Mouse (Mus musculus): ENCODE data around the gene Mthfsd. TPM values are rescaled to one million over a fixed set of nuclear protein-coding genes. Genes with fewer than 3 reads are reported as not detected.
A peak's percentile ranks its signal among the peaks of the same experiment; 100 is the strongest.

The Mthfsd gene
- polyA plus RNA-seq, 1 experiment from 2014 or later = 50.3 TPM

DNA sequence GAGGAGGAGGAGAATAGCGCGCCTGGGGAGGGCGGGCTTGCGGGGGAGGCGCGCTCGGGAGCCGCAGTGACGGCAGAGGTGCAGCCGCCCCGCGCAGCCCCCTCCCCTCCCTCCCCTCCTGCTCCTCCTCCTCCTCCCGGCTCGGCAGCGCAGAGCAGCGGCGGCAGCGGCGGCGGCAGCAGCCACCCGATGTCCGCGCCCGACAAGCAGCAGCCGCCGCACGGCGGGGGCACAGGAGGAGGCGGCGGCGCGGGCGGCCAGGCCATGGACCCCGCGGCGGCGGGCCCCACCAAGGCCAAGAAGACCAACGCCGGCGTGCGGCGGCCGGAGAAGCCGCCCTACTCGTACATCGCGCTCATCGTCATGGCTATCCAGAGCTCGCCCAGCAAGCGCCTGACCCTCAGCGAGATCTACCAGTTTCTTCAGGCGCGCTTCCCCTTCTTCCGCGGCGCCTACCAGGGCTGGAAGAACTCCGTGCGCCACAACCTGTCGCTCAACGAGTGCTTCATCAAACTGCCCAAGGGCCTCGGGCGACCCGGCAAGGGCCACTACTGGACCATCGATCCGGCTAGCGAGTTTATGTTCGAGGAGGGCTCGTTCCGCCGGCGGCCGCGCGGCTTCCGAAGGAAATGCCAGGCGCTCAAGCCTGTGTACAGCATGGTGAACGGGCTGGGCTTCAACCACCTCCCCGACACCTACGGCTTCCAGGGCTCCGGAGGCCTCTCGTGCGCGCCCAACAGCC is 23.8 kb downstream of the Mthfsd start, which contains the start of gene Foxf1:
Foxf1 (plus strand) TSS at position 177 of the 742 bp plus-strand sequence.
- Histone ChIP-seq H3K36me3 (no peaks in the 10 kb centered on the region), H3K9me3 (no peaks in the 10 kb centered on the region), H3K27me3 (peaks cover 87% of the 10 kb centered on the region), H3K27ac (replicated peaks) (no peak within 1 kb of the TSS), H3K4me3 (peak within 1 kb of the TSS; percentile 35), H3K9ac (no peak within 1 kb of the TSS), H3K4me2 (peak within 1 kb of the TSS; percentile 61), H3K4me1 (replicated peaks) (peaks cover 24% of the 10 kb centered on the region)
- under 1% methylated on average over 58 of the region's 83 CpGs for WGBS
- no peak for ATAC-seq (ENCODE audit: low FRiP score, low read depth)

DNA sequence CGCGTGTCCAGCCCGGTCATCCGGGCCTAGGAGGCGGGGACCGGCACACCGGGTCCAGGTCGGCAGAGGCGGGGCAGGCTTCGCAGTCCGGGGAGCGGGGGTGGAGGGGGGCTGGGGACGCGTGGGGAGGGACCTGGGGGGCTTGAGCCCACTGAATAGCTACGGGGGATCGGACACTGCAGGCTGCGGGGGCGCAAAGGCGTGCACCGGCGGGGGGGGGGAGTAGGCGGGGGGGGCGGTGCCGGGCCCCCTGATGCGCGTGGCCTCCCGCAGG is 24.3 kb downstream of the Mthfsd start:
- Histone ChIP-seq H3K9me3 (no peaks in the 10 kb centered on the region), H3K27me3 (peaks cover 87% of the 10 kb centered on the region), H3K36me3 (no peaks in the 10 kb centered on the region), H3K27ac (replicated peaks) (no peak overlapping the region), H3K4me3 (peak overlapping the region; percentile 35), H3K4me2 (peak overlapping the region; percentile 61), H3K9ac (no peak overlapping the region), H3K4me1 (replicated peaks) (peaks cover 24% of the 10 kb centered on the region)
- 0% methylated on average over 6 of the region's 27 CpGs for WGBS
- no peak for ATAC-seq (ENCODE audit: low FRiP score, low read depth)

DNA sequence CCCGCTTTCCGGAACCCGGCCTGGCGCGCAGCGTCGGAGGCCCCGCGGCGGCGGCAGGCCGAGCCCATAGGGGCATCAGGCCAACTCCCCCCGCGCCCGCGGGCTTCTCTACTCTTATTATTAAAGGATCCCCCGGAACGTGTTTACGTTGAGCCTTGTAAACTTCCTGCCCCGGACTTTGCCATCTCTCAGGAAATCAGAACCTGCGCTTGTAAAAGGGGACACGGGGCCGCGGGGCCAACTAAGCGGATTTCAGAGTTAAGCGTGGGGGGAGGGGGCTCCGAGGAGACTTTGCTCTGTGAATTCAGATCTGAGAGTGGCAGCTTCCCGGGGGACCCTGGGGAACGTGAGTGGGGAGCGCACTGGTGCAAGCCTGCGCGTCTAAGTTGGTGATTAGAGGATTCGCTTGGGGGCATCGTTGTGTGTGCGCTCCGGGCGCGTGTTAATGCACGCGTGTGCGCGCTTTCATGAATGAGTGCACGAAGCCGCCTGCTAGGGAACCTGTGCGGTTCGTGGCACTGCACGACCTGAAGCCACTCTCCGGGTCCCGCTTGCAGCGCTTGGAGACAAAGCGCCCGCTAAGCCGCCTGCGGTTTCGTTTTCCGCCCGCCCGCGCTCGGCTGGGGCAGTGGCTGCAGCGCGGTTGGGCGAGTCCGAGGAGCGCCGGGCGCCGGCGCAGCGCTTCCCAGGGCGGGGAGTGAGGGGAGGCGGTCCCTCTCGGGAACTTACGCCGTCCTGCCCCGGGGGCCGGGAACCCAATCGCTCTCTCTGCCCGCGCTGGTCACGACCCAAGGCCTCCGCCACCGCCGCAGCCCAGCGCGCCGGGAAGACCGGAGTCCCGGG is 24.9 kb downstream of the Mthfsd start:
- Histone ChIP-seq H3K27ac (replicated peaks) (no peak overlapping the region), H3K36me3 (no peaks in the 10 kb centered on the region), H3K4me1 (replicated peaks) (peaks cover 24% of the 10 kb centered on the region), H3K27me3 (peaks cover 92% of the 10 kb centered on the region), H3K4me2 (peak overlapping the region; percentile 61), H3K9ac (no peak overlapping the region), H3K4me3 (peak overlapping the region; percentile 35), H3K9me3 (no peaks in the 10 kb centered on the region)
- under 1% methylated on average over 88 of the region's 89 CpGs for WGBS
- ATAC-seq (ENCODE audit: low FRiP score, low read depth) = no peak; the same call in 1 of the 2 replicates

DNA sequence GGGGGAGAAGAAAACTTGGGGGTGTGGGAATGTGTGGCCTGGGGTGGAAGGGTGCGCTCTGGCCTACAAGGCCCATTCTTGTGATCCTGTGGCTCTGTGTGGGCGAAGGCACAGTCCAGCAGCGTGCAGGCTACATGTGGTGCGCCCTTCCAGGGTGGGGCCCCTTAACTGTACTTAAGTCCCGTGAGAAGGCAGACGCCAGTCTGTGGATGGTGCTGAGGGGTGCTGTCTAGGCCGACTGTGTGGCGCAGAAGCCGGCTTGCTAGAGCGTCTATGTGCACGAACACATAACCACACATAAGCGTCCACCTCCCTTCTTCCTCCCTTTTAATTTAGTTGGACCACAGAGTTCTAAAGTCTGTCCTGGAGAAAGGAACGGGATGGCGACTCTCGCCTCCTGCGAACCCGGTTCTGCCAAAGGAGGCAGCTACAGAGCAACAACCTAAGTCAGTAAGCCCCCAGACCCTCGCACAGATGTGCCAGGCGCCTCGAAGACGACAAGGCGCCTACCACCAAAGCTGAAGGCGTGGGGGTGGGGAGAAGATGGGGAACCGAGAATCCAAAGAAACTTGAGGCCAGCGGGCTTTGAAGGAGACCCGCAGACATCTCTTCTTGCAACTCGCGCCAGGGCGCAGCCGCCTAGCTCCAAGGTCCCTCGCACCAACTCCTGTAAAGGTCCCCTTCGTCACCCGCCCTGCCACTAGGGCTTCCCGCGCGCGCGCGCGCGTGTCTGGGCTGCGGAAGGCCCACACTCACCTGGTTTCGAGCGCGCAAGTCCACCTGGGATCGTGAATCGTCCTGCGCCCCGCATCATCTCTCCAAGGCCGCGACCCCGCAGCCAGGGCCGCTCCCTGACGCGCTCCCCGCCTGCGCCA is 25.7 kb downstream of the Mthfsd start:
- Histone ChIP-seq H3K4me1 (replicated peaks) (peaks cover 24% of the 10 kb centered on the region), H3K9me3 (no peaks in the 10 kb centered on the region), H3K9ac (no peak overlapping the region), H3K36me3 (no peaks in the 10 kb centered on the region), H3K4me3 (peak overlapping the region; percentile 35), H3K27me3 (peaks cover 97% of the 10 kb centered on the region), H3K27ac (replicated peaks) (no peak overlapping the region), H3K4me2 (peak overlapping the region; percentile 61)
- WGBS = under 1% methylated on average over 57 of the region's 57 CpGs
- ATAC-seq (ENCODE audit: low FRiP score, low read depth) = no peak

DNA sequence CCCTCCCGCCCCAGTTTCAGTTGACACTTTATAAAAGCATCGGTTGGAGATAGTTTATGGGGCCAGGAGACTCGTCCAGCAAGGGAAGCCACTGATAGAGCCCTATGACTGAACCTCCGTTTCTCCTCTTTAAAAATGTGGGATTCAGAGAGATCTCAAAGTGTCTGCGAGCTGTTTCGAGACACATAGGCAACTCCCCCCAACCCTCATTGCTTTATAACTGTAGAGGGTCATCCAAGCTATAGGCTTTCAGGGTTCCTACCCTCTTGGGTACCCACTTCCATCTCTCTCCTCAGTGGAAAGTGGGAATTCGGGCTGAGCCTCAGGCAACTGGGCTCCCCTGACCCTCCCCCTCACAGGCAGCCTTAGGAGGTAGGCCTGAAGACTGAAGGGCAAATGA is 26.8 kb downstream of the Mthfsd start:
- ATAC-seq (ENCODE audit: low FRiP score, low read depth) = no peak
- no peaks in the 10 kb centered on the region for H3K36me3 ChIP-seq
- H3K4me1 ChIP-seq (replicated peaks) = peaks cover 24% of the 10 kb centered on the region
- H3K27me3 ChIP-seq = peaks cover 97% of the 10 kb centered on the region
- 1% methylated on average over 7 of the region's 7 CpGs for WGBS
- H3K9me3 ChIP-seq = no peaks in the 10 kb centered on the region
- no peak overlapping the region for H3K4me3 ChIP-seq
- H3K27ac ChIP-seq (replicated peaks) = no peak overlapping the region
- no peak overlapping the region for H3K4me2 ChIP-seq
- H3K9ac ChIP-seq = no peak overlapping the region

DNA sequence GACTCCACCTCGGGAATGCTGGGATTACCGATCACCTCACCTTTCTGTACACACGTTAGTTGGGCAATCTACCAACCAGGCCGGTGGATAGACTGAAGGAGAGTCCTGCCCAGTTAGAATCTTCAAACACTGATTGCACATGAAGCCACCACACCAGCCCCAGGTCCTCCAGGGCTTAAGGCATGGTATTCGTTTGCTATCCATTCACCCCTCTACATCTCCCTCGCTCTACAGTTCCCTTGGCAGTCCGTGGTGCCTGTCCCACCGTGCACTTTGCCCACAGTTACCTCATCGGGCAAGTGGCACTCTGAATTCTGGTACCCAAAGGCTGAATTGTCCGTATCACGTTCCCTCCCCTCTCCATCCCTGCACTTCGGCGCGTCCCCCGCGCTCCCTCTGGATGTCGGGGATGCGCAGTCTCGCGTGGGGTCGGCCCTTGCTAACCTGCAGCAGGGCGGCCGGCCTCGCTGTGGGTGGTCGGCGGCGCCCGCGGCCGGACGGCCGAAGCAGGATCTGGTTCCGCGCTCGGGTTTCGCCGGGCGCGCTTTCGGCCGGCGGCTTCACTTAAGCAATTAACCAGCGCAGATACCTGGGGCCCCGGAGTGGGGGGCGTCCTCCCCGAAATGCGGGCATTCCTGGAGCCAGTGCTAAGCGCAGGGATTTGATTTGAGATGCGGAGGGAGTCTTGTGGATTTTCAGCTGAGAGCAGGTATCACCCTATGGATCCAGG is 27.7 kb downstream of the Mthfsd start:
- H3K9me3 ChIP-seq = no peaks in the 10 kb centered on the region
- under 1% methylated on average over 49 of the region's 49 CpGs for WGBS
- ATAC-seq (ENCODE audit: low FRiP score, low read depth) = no peak

DNA sequence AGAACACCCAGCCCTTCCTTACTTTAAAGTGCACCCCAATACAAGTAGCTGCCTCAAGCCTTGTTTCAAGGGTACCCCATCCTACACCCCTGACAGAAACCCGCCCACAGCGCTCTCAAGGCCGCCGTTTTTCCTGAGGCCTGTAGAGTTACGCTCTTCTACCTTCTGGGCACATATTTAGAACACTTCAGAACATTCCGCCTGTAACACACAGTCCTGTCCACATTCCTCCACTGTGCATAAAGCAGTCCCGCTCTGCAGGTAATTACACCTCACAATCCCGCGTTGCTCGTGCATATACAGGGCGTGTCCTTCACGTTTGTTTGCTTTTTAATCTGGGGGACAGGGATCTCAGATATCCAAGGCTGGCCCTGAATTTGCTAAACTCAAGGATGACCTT is 28.2 kb downstream of the Mthfsd start:
- WGBS = 3% methylated on average over 12 of the region's 12 CpGs
- no peaks in the 10 kb centered on the region for H3K36me3 ChIP-seq
- ATAC-seq (ENCODE audit: low FRiP score, low read depth) = no peak
- no peaks in the 10 kb centered on the region for H3K9me3 ChIP-seq
- peaks cover 97% of the 10 kb centered on the region for H3K27me3 ChIP-seq
- H3K4me3 ChIP-seq = no peak overlapping the region
- no peak overlapping the region for H3K9ac ChIP-seq
- H3K4me2 ChIP-seq = no peak overlapping the region
- no peak overlapping the region for H3K27ac ChIP-seq (replicated peaks)
- H3K4me1 ChIP-seq (replicated peaks) = peaks cover 24% of the 10 kb centered on the region

More for the DNA sequence above, 27.7 kb downstream of the Mthfsd start:
- Histone ChIP-seq H3K4me2 (no peak overlapping the region), H3K27me3 (peaks cover 97% of the 10 kb centered on the region), H3K36me3 (no peaks in the 10 kb centered on the region), H3K4me1 (replicated peaks) (peaks cover 24% of the 10 kb centered on the region), H3K27ac (replicated peaks) (no peak overlapping the region), H3K4me3 (no peak overlapping the region), H3K9ac (no peak overlapping the region)

DNA sequence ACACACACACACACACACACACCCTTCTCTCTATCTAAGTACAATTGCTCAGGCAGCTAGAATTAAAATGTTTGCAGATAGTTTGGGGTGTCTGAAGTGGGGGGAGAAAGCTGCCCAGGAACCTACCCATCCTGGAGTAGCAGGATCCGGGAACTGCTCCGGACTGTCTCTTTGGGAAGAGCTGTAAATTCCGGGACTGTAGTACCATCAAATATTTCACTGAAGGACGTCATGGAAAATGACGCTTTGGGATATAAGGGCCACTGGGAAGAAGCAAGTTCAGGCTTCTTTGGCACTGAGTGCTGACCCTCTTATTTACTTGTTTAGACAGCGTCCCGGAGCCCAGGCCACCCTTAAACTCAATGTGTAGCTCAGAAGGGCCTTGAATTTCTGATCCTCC is 29.0 kb downstream of the Mthfsd start:
- H3K9me3 ChIP-seq = no peaks in the 10 kb centered on the region
- no peak overlapping the region for H3K9ac ChIP-seq
- 2% methylated on average over 7 of the region's 7 CpGs for WGBS
- ATAC-seq (ENCODE audit: low FRiP score, low read depth) = no peak
- H3K4me2 ChIP-seq = no peak overlapping the region
- H3K36me3 ChIP-seq = no peaks in the 10 kb centered on the region
- H3K27me3 ChIP-seq = peaks cover 97% of the 10 kb centered on the region
- no peak overlapping the region for H3K4me3 ChIP-seq
- H3K27ac ChIP-seq (replicated peaks) = no peak overlapping the region
- H3K4me1 ChIP-seq (replicated peaks) = peaks cover 16% of the 10 kb centered on the region

DNA sequence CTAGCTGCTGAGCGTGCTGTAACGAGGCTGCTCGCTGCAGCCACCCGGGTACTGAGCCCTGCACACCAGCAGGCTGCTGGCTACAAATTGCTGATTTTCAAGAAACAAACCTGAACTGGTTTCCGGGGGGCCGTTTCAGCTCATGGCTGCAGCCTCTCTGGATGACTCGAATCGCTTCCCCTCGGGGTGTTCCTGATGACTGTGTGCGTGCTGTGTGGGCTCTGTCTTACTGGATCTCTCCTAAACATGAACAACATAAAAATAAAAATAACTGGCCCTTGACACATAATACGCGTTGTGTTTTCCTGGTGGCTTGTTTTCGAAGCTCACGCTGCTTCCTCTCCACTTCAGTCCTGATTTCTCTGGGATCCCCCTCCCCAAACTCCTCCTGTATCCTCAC is 29.5 kb downstream of the Mthfsd start:
- H3K4me1 ChIP-seq (replicated peaks) = peaks cover 12% of the 10 kb centered on the region
- H3K4me3 ChIP-seq = no peak overlapping the region
- no peaks in the 10 kb centered on the region for H3K9me3 ChIP-seq
- no peak overlapping the region for H3K27ac ChIP-seq (replicated peaks)
- H3K4me2 ChIP-seq = no peak overlapping the region
- H3K36me3 ChIP-seq = no peaks in the 10 kb centered on the region
- peaks cover 98% of the 10 kb centered on the region for H3K27me3 ChIP-seq
- no peak overlapping the region for H3K9ac ChIP-seq
- WGBS = 1% methylated on average over 14 of the region's 14 CpGs
- no peak for ATAC-seq (ENCODE audit: low FRiP score, low read depth)

DNA sequence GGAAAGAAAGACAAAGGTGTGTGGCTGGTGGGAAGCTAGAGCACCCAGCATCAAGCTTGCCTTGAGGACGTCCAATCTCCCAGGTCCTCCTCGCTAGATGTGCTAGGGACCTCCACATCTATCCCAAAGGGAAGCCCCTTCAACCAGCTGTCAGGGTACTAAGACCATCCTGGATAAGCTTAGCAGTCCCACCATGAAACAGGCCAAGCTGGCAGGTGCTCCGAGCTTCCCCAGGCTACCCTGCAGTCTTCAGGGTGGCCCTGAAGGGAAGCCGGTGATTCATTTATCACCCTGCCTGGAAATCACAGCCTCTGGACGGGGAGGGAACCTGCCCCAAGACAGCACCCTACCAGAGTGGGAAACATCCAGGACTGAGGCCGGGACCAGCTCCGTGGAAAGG is 31.6 kb downstream of the Mthfsd start:
- no peaks in the 10 kb centered on the region for H3K36me3 ChIP-seq
- no peak overlapping the region for H3K4me3 ChIP-seq
- H3K9ac ChIP-seq = no peak overlapping the region
- WGBS = 2% methylated on average over 7 of the region's 7 CpGs
- H3K4me1 ChIP-seq (replicated peaks) = 0 out of 2 replicates have a peak, but pooled peaks cover 4% of the 10 kb centered on the region
- H3K9me3 ChIP-seq = no peaks in the 10 kb centered on the region
- no peak for ATAC-seq (ENCODE audit: low FRiP score, low read depth)
- H3K4me2 ChIP-seq = no peak overlapping the region
- H3K27me3 ChIP-seq = peaks cover 95% of the 10 kb centered on the region
- H3K27ac ChIP-seq (replicated peaks) = no peak overlapping the region

DNA sequence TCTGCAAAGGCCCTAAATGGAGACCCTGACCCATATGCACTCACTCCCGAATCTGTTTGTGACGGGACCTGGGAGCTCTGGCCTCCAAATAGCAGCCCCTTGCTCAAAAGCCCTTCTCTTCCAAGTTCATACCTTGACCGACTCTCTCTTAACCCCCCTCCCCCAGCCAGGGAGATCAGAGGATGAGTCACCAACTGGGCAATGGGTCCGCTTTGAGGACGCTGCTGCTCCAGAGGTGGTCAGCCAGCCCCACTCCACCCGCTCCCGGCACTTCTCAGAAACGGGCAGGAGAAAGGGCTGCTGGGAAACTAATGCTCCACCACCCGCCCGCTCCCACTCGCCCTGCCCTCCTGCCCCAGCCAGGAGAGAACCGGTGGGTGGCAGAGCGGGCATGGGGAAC is 32.3 kb downstream of the Mthfsd start:
- Histone ChIP-seq H3K36me3 (no peaks in the 10 kb centered on the region), H3K4me2 (no peak overlapping the region), H3K4me3 (no peak overlapping the region), H3K9me3 (no peaks in the 10 kb centered on the region), H3K27me3 (peaks cover 95% of the 10 kb centered on the region), H3K4me1 (replicated peaks) (0 out of 2 replicates have a peak, but pooled peaks cover 4% of the 10 kb centered on the region), H3K27ac (replicated peaks) (no peak overlapping the region), H3K9ac (no peak overlapping the region)
- no peak for ATAC-seq (ENCODE audit: low FRiP score, low read depth)
- 2% methylated on average over 13 of the region's 13 CpGs for WGBS

Measured in hindbrain, embryonic 15.5 days (tissue).